Mouse (Mus musculus) mesoderm, embryonic 11.5 days (tissue): ENCODE data around the gene Dlg2.

ENCODE experiments used
- DNase-seq: peaks from one replicate; pipeline ENCODE4 v3.0.0-alpha.2; 2012; ENCODE audit warnings: low read depth, low spot score

Dlg2 gene

DNA sequence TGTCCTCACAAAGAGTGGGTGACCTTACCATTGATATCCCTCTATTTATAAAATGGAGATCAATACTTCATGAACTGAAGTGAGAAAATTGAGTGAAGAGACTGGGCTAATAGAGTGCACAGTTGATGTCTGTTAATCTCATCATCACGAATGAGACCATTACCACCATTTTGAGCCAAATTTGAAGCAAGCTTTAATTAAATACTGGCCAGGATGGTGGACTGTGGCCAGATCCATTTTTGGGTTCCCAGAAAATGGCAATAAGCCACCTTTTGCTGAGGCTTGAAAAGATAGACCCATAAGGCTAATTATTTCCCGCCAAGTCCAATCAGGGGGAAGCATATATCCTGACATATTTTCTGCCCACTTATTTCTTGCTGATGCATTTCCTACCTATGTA is 1421.0 kb downstream of the Dlg2 start:
- DNase-seq: no peak

DNA sequence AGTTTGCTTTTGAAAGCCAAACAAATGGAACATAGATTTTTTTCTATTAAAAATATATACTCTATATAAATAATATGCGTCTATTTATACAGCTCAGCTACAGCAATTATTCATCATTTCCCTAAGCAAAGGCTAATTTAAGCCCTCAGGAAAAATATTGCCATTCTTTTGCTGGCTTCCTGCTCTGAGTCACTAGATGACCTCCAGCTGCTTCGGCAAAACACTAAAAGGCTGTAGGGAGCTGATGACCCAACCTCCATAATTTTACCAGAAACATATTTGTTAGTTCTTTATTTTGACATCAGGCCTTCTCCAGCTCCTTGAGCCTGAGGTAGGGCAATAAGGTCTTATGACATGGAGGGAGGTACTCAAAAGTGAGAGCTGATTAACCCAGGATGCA is 1426.0 kb downstream of the Dlg2 start:
- DNase-seq: no peak

DNA sequence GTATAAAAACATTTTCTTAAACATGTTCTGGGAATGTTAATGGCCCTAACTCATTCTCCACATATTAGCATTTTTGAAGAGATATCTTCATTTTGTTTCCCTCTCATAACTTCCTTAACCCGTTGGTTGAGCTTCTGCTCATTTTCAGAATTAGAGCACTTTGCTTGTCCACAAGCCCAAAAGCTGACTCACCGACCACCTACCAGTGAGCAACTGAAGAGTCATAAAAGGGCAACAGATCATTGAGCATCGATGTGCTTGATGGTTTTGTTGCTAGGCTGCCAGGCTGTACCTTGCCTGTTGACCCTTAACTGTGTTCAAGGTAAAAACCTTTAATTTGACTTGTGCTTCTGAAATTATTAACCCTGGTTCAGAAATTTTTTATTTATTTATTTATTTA is 1440.3 kb downstream of the Dlg2 start:
- no peak for DNase-seq

DNA sequence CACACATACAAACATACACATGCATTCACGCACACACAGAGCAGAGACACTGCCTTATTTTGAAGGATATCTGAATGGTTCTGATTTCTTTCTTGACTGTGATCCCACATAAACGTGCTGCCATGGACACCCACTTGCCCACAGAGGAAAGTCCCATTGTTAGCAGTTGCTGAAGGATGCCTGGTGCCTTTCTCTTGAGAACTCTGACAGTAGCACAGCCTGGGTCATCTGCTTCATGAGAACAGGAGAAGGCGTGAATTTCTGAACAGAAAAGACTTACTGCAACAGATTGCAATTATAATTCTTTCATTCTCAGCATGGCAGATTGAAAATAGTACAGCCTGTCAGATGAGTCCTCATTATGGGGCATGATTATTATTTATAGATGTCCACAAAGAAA is 1442.6 kb downstream of the Dlg2 start:
- no peak for DNase-seq

DNA sequence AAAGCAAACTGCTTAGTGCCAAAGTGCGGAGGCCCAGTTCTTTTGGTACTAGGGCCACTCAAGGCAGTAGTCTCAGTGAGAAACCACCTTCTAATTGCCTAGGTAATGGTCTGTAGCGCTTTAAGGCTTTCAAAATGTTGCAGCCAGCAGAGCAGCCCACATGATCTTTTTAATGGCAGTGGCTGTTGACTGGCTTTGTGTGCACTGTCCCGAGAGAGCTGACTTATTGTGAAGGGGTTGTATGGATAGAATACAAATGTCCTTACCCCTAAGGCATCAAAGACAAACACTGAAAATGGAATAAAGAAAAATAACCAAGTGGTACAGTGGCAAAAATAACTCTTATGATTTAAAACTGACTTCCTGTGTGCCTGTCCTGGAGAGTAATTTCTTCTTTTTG is 1443.3 kb downstream of the Dlg2 start:
- no peak for DNase-seq

DNA sequence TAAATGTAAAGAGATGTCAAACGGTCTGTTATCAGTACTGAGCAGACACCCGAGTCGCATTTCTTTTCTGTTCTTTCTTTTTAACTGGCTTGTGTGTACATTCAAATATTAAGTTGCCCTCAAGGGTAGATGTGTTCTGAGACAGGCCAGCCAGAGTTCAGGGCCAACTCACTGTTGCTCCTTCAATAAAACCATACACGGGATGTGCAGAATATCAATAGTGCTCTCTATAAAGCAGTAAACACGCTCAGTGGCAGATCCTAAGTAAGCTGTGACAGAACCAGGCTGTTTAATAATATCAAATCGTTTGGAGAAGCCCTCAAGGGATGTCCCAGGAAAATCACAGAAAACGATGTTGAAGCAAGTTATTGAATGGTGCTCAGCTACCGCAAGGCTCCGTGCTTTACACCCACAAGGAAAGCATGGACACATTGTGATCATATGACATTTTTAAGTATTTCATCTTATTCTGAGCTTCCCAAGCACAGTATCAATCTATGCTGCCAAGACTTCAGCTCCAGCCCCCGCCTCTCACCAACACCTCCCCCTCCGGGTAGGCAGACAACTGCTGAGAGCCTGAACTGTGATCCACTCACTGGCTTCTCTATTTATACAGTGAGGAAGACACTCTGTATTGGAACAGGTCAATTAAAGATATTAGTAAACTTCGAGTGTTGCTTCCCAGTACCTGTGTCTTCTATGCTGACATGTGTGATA is 1458.6 kb downstream of the Dlg2 start:
- DNase-seq: no peak

GRCm38 (mm10) chr7:91936193-91936592 is 1459.7 kb downstream of the Dlg2 start:
- DNase-seq: no peak

GRCm38 (mm10) chr7:91943224-91943623 is 1466.8 kb downstream of the Dlg2 start:
- DNase-seq: no peak

- DNase-seq: no peak
These were observed 1479.1 kb downstream of the Dlg2 start for GRCm38 (mm10) chr7:91955584-91955983.

- DNase-seq: no peak
These were observed 1486.5 kb downstream of the Dlg2 start for GRCm38 (mm10) chr7:91962956-91963355.

- DNase-seq: no peak
These were observed 1496.5 kb downstream of the Dlg2 start for GRCm38 (mm10) chr7:91972970-91973369.

- no peak for DNase-seq
These were observed 1527.4 kb downstream of the Dlg2 start for GRCm38 (mm10) chr7:92003769-92004455.

DNA sequence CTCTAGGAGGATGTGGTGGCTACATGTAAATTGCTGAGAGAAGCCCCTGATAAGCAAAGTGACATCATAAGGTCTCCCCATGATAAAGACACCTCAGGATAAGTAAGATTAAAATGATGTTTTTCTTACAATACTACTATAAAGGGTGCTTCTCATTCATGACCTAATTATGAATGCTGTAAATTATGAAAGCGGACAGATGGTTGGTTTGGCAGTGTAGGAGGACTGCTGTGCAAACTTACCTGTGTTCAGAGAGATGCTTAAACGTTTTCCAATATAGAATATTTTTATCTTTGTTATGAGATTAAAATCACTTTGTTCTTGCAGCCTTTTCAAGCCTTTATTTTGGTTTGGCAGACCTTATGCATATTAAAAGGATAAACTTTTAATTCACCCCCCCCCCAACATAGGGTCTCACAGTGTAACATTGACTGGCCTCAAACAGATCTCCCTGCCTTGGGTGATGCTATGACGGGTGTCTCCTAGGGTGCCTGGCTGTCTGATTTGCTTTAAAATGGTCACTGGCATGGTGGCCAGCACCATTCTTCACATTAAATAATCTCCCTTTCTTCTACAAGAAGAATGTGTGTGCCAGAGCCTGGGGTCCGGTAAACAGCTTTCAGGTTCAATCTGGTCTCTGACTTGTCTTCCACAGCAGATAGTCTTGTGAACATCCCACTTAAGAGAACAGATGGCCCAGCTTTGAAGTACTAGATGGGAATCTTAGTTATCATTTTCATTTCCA is 1529.4 kb downstream of the Dlg2 start:
- DNase-seq: no peak

DNA sequence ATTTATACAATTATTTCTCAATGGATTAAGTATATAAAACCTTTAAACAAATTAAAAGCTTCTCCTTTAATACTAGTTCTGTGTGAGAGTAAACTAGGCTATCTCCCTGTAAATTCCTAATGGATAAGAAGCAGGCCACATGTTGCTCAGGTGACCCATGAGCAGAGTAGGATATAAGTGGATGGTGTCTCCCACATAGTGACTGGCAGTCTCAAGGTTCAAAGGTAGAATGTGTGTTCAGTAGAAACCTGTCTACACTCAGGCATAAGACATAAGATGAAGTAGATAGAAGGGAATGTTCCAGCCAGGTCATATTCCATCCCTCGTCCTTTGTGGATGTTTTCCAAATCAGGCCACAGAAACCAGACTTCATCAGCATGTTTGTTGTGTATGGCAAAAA is 1532.2 kb downstream of the Dlg2 start:
- DNase-seq: no peak

DNA sequence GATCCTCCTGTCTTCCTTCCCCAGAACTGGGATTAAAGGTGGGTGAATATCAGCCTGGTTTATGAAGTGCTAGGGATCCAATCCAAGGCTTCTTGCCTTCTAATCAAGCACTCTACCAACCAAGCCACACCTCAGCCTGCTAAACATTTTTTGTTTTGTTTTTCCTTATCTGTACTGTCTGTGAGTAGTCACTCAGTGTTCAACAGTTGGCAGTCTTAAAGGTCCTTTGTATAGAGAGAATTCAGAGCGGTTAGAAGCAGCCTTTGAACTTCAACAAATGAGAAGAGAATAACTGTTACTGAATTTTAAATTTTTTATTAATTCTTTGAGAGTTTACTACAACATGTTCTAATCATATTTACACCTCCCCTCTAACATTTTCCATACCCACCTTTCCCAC is 1548.5 kb downstream of the Dlg2 start:
- no peak for DNase-seq

DNA sequence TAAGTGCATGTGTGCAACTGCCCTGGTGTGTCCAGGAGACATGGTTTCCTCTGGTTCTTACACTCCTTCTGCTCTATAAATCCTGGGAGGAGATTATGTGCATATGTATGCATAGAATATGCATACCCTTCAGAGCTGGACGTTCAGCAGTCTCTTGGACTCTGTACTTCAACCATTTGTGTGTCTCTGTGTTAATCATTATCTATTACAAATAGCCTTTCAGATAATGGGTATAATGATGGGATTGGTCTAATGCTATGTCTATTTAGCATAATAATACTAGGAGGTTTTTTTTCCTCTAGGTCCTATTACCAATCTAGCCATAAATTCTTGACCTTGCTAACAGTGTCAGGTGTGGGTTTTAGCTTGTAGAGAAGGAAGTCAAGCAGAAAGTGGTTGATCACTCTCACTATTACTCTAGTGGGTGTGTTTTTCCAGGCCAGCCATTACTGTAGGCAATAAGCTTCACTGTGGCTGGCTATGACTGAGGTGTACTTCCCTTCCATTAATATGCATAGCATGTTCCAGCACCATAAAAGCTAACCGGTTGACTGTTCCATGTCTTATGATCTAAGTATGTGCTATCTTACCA is 1549.1 kb downstream of the Dlg2 start:
- no peak for DNase-seq

GRCm38 (mm10) chr7:92027049-92027448 is 1550.6 kb downstream of the Dlg2 start:
- peak; percentile 76 for DNase-seq

DNA sequence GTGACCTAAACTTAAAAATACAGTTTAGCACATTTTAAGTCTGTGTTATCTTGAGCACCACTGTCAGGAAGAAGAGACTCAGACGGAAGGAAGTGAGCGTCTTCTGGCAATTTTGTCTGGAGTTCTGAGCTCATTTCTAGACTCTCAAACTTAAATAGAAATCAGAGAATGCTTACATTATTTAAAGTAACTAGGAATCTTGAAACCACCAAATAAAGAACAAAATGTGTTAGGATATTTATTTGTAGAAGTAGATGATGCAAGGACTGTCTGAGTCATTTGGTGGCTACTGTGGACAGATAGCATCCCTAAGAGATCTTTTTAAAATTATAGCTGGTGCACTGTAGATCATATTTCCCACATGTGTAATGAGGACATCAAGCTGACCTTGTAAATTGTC is 1557.8 kb downstream of the Dlg2 start:
- no peak for DNase-seq

GRCm38 (mm10) chr7:92040187-92040586 is 1563.7 kb downstream of the Dlg2 start:
- no peak for DNase-seq

DNA sequence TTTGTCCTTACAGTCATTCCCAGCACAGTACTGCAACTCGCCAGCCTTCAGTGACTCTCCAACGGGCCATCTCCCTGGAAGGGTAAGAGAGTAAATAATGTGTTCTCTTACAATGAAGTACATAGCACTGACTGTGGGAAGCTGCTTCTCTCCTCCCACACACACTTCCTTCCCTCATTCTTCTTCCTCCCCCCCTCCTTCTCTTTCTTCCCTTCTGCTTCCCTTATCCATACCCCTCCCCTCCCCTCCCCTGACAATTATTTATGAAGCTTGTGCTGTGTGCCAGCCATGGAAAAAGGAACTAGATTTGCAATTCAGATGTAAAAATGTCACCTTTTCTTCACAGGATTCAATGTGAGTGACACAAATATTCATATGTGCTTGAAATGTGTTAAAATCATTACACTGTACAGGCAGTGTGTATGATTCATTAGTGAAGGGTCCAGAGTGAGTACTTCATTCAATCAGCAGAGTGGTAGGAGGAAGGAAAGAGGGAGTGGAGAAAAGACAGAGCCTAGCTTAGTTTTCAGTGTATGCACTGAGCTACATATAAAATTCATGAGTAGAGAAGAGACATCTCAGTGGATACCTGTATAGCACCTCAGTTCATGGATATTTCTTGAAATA is 1564.4 kb downstream of the Dlg2 start:
- no peak for DNase-seq

DNA sequence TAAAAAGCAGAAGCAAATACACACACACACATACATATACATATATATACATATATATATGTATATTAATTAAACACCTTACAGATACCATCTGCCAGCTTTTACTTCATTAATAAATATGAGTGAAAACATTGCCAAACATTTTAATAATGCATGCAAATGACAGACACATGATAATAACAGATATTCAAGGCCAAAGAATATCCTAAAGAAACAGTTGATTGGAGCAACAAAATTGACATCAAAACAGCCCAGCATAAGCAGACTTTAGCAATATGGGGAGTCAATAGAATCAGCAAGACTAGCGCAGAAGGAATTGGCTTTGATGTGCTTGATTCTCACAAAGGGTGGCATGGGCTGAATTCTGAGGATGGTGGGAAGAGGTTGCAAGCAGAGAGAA is 1568.5 kb downstream of the Dlg2 start:
- DNase-seq: no peak

DNA sequence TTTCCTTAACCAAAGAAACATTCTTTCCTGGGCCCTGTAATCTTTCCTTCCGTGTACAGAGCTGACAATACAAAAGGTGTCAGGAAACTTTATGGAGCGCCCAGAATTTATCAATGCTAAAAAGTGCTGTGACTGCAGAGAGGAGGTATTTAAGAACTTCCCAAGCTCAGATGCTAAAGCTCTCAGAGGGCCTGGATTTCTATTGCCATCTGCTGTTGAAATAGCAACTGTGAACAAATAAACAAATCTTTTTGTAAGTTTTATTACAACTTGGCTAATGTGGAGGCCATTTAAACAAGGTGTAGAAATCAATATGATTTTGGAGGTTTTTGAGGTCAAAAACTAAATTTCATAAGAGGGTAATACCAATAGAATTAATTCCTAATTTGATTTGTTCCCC is 1570.8 kb downstream of the Dlg2 start:
- no peak for DNase-seq
